Comparison of ENCODE assay signal across 7 mouse cellular contexts in genomic region chr19:46527632-46528528, GRCm38 (mm10). TPM values are rescaled to one million over a fixed set of nuclear protein-coding genes. Genes with fewer than 3 reads are reported as not detected.
DNase-seq lines count a peak whose midpoint lies in the region; ATAC-seq lines count a peak whose summit lies in the region.

No protein-coding gene starts in this region.

- no peak for ATAC-seq in megakaryocyte, adult 5-6 weeks (ENCODE audit: poor library complexity, severe bottlenecking)
- ATAC-seq in forebrain, embryonic 15.5 days (replicated peaks): no peak
- ATAC-seq in limb, embryonic 11.5 days (ENCODE audit: insufficient number of reproducible peaks, low FRiP score, low TSS enrichment, low read depth): no peak
- ATAC-seq in stomach, embryonic 14.5 days (ENCODE audit: insufficient number of reproducible peaks, insufficient read depth, low FRiP score, low read depth): no peak

- no peak for DNase-seq in limb, embryonic 11.5 days (ENCODE audit: low spot score)
- no peak for DNase-seq in layer of hippocampus, postnatal 10 days (ENCODE audit: low spot score in 2 of 2)
- DNase-seq in c-Kit-positive CD71-positive TER-119-positive erythroid progenitor cells, embryonic 14.5 days (ENCODE audit: low spot score): no peak

- no peaks in the 10 kb centered on the region for H3K27me3 ChIP-seq in megakaryocyte, embryonic 14.5 days (replicated peaks)
- H3K27me3 ChIP-seq in forebrain, embryonic 15.5 days: no peaks in the 10 kb centered on the region
- H3K27me3 ChIP-seq in limb, embryonic 11.5 days (ENCODE audit: control insufficient read depth, insufficient read depth, low read length): no peaks in the 10 kb centered on the region
- no peaks in the 10 kb centered on the region for H3K27me3 ChIP-seq in stomach, embryonic 14.5 days (ENCODE audit: control insufficient read depth, insufficient read depth, low read length)

- peak overlapping the region; percentile 66 for H3K4me2 ChIP-seq in forebrain, embryonic 15.5 days (replicated peaks)
- H3K4me2 ChIP-seq in limb, embryonic 11.5 days (ENCODE audit: low read depth, severe bottlenecking): peak overlapping the region; percentile 61; the same call in 1 of the 2 replicates
- H3K4me2 ChIP-seq in stomach, embryonic 14.5 days (replicated peaks; ENCODE audit: low read depth, low read length): peak overlapping the region; percentile 42

- H3K36me3 ChIP-seq in megakaryocyte, embryonic 14.5 days (replicated peaks; ENCODE audit: low read length): peaks cover 4% of the 10 kb centered on the region
- H3K36me3 ChIP-seq in forebrain, embryonic 15.5 days: no peaks in the 10 kb centered on the region
- H3K36me3 ChIP-seq in limb, embryonic 11.5 days (ENCODE audit: control insufficient read depth, insufficient read depth, low read length): no peaks in the 10 kb centered on the region
- no peaks in the 10 kb centered on the region for H3K36me3 ChIP-seq in stomach, embryonic 14.5 days (ENCODE audit: control insufficient read depth, insufficient read depth, low read length)

- H3K4me3 ChIP-seq in megakaryocyte, embryonic 14.5 days (replicated peaks): peak overlapping the region; percentile 87
- peak overlapping the region; percentile 31 for H3K4me3 ChIP-seq in forebrain, embryonic 15.5 days
- peak overlapping the region; percentile 15; the same call in 1 of the 2 replicates for H3K4me3 ChIP-seq in limb, embryonic 11.5 days (ENCODE audit: low read depth, low read length)
- no peak overlapping the region for H3K4me3 ChIP-seq in stomach, embryonic 14.5 days (ENCODE audit: low read depth, low read length)

- H3K4me1 ChIP-seq in megakaryocyte, embryonic 14.5 days: peaks cover 92% of the 10 kb centered on the region
- H3K4me1 ChIP-seq in forebrain, embryonic 15.5 days: peaks cover 97% of the 10 kb centered on the region
- peaks cover 94% of the 10 kb centered on the region for H3K4me1 ChIP-seq in limb, embryonic 11.5 days (ENCODE audit: control insufficient read depth, insufficient read depth, low read length)
- H3K4me1 ChIP-seq in stomach, embryonic 14.5 days (ENCODE audit: control insufficient read depth, insufficient read depth, low read length): peaks cover 72% of the 10 kb centered on the region

- peak overlapping the region; percentile 88 for H3K27ac ChIP-seq in forebrain, embryonic 15.5 days (replicated peaks)
- no peak overlapping the region; the same call in 1 of the 2 replicates for H3K27ac ChIP-seq in limb, embryonic 11.5 days (replicated peaks; ENCODE audit: low read depth, low read length)
- H3K27ac ChIP-seq in stomach, embryonic 14.5 days (ENCODE audit: low read length): peak overlapping the region; percentile 87; the same call in 1 of the 2 replicates

- 11% methylated on average over 17 of the region's 17 CpGs for WGBS in forebrain, embryonic 15.5 days
- WGBS in limb, embryonic 11.5 days: 19% methylated on average over 17 of the region's 17 CpGs
- 36% methylated on average over 17 of the region's 17 CpGs for WGBS in stomach, embryonic 14.5 days

- peak overlapping the region; percentile 47 for H3K9ac ChIP-seq in forebrain, embryonic 15.5 days (replicated peaks)
- no peak overlapping the region for H3K9ac ChIP-seq in limb, embryonic 11.5 days (ENCODE audit: low read length)
- H3K9ac ChIP-seq in stomach, embryonic 14.5 days (replicated peaks; ENCODE audit: low read depth, low read length): no peak overlapping the region

- no peaks in the 10 kb centered on the region for H3K9me3 ChIP-seq in megakaryocyte, embryonic 14.5 days
- no peaks in the 10 kb centered on the region for H3K9me3 ChIP-seq in forebrain, embryonic 15.5 days
- no peaks in the 10 kb centered on the region for H3K9me3 ChIP-seq in limb, embryonic 11.5 days (ENCODE audit: control insufficient read depth, low read length)
- no peaks in the 10 kb centered on the region for H3K9me3 ChIP-seq in stomach, embryonic 14.5 days (ENCODE audit: control insufficient read depth, low read depth, low read length)

RNA-seq across cellular contexts. Expression of gene Trim8, which starts 26.4 kb away (rescaled TPM):
- polyA plus RNA-seq in megakaryocyte, embryonic 14.5 days (2012; ENCODE audit: insufficient read depth, low replicate concordance): 207 and 435 TPM in 2 replicates
- total RNA-seq in megakaryocyte, adult 5-6 weeks (2015): 14.1 and 18.2 TPM in 2 replicates
- 18.0 and 20.1 TPM in 2 replicates for total RNA-seq in megakaryocyte, adult 5-6 weeks (2017)
- polyA plus RNA-seq in forebrain, embryonic 15.5 days (2015; fragmentation: Nextera tagmentation; extraction: Ambion mirVana): 28.0 and 29.4 TPM in 2 replicates
- 16.7 and 18.0 TPM in 2 replicates for polyA plus RNA-seq in limb, embryonic 11.5 days (2014; fragmentation: Nextera tagmentation; extraction: Ambion mirVana)
- polyA plus RNA-seq in stomach, embryonic 14.5 days (2014; fragmentation: Nextera tagmentation; extraction: Ambion mirVana): 22.3 and 23.5 TPM in 2 replicates
- total RNA-seq in layer of hippocampus, postnatal 10 days (2021): 100 to 1,000 TPM; 108 to 111 TPM

RNA-seq across cellular contexts. Expression of gene Arl3, which starts 45.1 kb away (rescaled TPM):
- 5.8 and 22.9 TPM in 2 replicates for polyA plus RNA-seq in megakaryocyte, embryonic 14.5 days (2012; ENCODE audit: insufficient read depth, low replicate concordance)
- total RNA-seq in megakaryocyte, adult 5-6 weeks (2015): 13.5 and 15.7 TPM in 2 replicates
- 13.2 and 21.6 TPM in 2 replicates for total RNA-seq in megakaryocyte, adult 5-6 weeks (2017)
- 238 and 241 TPM in 2 replicates for polyA plus RNA-seq in forebrain, embryonic 15.5 days (2015; fragmentation: Nextera tagmentation; extraction: Ambion mirVana)
- polyA plus RNA-seq in limb, embryonic 11.5 days (2014; fragmentation: Nextera tagmentation; extraction: Ambion mirVana): 128 and 133 TPM in 2 replicates
- polyA plus RNA-seq in stomach, embryonic 14.5 days (2014; fragmentation: Nextera tagmentation; extraction: Ambion mirVana): 89.4 and 98.7 TPM in 2 replicates
- total RNA-seq in layer of hippocampus, postnatal 10 days (2021): 100 to 1,000 TPM; 133 to 138 TPM

RNA-seq across cellular contexts. Expression of gene Sfxn2, which starts 45.3 kb away (rescaled TPM):
- 0.38 TPM in 1 of 2 replicates, not detected in the other for polyA plus RNA-seq in megakaryocyte, embryonic 14.5 days (2012; ENCODE audit: insufficient read depth, low replicate concordance)
- 5.2 and 6.6 TPM in 2 replicates for total RNA-seq in megakaryocyte, adult 5-6 weeks (2015)
- total RNA-seq in megakaryocyte, adult 5-6 weeks (2017): 7.7 and 9.6 TPM in 2 replicates
- 12.6 and 13.7 TPM in 2 replicates for polyA plus RNA-seq in forebrain, embryonic 15.5 days (2015; fragmentation: Nextera tagmentation; extraction: Ambion mirVana)
- polyA plus RNA-seq in limb, embryonic 11.5 days (2014; fragmentation: Nextera tagmentation; extraction: Ambion mirVana): 15.2 and 15.6 TPM in 2 replicates
- 19.3 and 20.8 TPM in 2 replicates for polyA plus RNA-seq in stomach, embryonic 14.5 days (2014; fragmentation: Nextera tagmentation; extraction: Ambion mirVana)
- 1 to 10 TPM; 8.5 to 9.9 TPM for total RNA-seq in layer of hippocampus, postnatal 10 days (2021)
